Mouse (Mus musculus): ENCODE measurements at regions not wholly inside any gene's neighbourhood (a gene's known extent, or its start where the extent isn't known, plus 50 kb on each side); places are given as distances from the start of the nearest gene placed in this dataset.
"Not testable (repeated sequence)": the region's sequence is repeated elsewhere in the genome, so short reads cannot be mapped to it uniquely, and the experiment has no call there.

DNA sequence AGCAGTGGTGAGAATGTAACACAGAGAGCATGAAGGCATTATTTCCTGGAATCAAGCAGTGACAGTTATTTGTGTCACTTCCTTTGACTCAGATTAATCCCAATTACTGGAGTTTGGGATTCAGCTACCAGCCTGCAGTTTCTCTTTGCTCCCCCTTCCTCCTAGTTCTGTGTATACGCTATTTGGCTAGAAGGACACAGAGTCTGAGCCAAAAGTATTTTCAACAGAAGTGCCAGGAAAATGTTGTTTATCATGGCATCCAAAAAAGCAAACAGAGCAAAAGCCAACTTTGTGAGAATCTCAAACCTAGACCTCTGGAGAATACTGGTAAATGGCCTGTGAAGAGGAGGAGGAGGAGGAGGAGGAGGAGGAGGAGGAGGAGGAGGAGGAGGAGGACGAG is 600.4 kb downstream of the Crisp4 start:
- DNase-seq (ENCODE audit: low spot score): no peak

GRCm38 (mm10) chr1:17538160-17538559 is 607.5 kb downstream of the Crisp4 start:
- DNase-seq (ENCODE audit: low spot score): no peak

DNA sequence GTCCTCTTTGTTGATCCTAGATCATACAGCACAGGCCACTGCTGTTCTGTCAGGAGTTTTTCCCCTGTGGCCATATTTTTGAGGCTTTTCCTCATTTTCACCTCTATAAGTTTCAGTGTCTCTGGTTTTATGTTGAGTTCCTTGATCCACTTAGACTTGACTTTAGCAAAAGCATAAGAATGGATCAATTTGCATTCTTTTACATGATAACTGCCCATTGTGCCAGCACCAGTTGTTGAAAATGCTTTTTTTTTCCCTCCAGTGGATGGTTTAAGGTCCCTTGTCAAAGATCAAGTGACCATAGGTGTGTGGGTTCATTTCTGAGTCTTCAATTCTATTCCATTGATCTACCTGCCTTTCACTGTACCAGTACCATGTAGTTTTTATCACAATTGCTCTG is 614.4 kb downstream of the Crisp4 start:
- DNase-seq (ENCODE audit: low spot score): not testable (repeated sequence)

DNA sequence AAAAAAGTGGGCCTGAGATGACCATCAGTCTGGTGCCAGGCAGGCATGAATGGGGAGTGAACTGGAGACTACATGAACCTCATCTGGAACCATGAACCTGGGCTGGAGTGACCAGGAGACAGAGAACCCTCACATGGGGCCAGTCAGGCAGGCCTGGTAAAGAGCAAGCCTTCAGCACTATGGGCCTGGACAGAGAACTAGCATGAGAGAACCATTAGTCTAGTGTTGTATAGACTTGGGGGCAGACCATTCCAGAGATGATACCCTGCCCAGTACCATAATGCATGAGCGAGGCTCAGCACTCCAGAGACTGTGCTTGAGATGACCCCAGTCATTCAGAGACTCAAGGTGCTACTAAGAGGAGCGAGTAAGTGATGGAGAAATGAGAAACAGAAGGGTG is 625.6 kb downstream of the Crisp4 start:
- no peak for DNase-seq (ENCODE audit: low spot score)

GRCm38 (mm10) chr1:17506125-17507112 is 639.3 kb downstream of the Crisp4 start:
- DNase-seq (ENCODE audit: low spot score): no peak

DNA sequence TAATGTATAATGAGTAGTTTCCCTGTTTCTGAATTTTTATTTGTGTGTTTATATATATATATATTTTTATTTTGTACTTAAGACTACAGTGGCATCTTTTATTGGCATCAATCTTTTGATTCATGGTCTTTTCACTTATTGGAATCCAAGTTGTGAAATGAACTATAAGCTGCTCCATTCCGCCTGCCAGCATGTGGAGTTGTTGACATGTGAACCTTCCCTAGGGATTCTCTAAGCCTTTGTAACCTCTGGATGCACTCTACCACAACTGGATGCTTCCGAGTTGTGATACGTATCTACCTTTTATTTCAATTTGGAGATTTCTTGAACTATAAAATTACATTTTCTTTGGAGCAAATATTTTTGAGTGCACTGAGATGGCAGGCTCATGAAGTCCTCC is 652.1 kb downstream of the Crisp4 start:
- DNase-seq (ENCODE audit: low spot score): no peak

- DNase-seq (ENCODE audit: low spot score): not testable (repeated sequence)
Measured at GRCm38 (mm10) chr1:17489854-17490202, 655.9 kb downstream of the Crisp4 start.

GRCm38 (mm10) chr1:17489192-17489853 is 656.4 kb downstream of the Crisp4 start:
- DNase-seq (ENCODE audit: low spot score): not testable (repeated sequence)

DNA sequence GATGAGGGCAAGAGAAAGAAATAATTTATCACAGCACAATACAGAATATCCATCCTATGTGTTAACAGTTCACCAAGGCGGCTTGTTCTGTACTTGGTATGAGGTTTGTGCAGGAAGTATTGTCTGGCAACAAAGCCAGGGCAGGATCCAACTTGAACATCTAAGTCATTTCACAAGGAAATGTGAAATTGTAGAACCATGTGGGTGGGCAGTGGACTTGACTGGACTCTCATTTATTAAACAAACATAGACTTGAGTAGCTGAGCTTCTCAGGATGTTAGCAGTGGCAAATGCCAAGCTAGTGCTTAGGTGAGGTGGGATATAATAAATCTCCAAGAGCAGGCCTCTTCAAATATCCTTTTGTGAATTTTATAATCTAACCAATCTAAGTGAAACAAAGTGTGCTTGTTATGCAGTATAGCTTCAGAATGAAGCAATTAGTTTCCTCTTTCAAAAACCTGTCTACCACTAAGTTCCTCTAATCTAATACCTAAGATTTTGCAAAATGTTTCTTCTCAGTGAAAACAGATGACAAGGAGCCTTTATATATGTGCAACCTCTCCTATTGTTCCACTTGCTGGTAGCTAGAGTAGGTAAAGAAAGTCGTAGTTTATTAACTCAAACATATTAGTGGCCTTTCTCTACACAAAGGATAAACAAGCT is 694.4 kb downstream of the Crisp4 start:
- no peak for DNase-seq (ENCODE audit: low spot score)

GRCm38 (mm10) chr1:17450715-17451114 is 695.0 kb downstream of the Crisp4 start:
- DNase-seq (ENCODE audit: low spot score): no peak

DNA sequence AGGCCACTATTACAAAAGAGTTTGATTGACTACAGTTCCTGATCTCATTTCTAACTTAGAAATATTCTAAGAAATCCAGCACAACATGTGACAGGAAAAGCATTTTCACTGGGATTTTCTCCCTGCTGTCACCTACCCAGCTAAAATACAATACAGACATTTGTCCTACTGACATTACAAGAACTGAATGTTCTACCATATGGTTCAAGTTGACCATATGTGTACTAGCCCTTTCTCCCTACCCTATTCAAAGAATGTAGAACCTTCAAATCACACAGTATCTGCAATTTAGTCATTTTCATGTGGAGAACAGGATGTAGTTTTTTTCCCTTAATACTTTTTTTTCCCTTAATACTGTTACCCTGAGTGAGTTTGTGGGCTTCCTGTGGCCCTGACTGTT is 695.4 kb downstream of the Crisp4 start:
- no peak for DNase-seq (ENCODE audit: low spot score)

DNA sequence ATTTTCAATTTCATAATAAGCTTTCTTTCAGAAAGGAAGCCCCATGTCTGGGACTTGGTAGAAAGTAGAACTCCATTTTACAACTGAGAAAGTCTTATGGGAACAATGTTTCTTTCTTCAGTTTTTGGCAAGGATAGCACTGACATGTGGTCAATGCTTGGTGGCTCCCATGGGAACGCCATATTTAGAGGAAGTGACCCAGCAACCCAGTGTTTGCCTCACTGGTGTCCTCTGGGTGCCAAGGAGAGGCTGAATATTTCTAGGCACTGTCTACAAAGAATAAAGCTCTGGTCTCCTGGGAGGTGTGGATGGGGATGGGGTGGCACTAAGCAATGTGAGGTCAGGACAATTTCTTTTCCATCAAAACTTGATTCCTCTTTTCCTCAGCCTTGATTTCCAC is 696.4 kb downstream of the Crisp4 start:
- DNase-seq (ENCODE audit: low spot score): peak; percentile 8

- DNase-seq (ENCODE audit: low spot score): not testable (repeated sequence)
Measured at GRCm38 (mm10) chr1:17434064-17434463, 711.6 kb downstream of the Crisp4 start.

- DNase-seq (ENCODE audit: low spot score): no peak
Measured at GRCm38 (mm10) chr1:17415958-17416357, 729.7 kb downstream of the Crisp4 start.

- DNase-seq (ENCODE audit: low spot score): no peak
Measured at GRCm38 (mm10) chr1:17394893-17395292, 750.8 kb downstream of the Crisp4 start.

DNA sequence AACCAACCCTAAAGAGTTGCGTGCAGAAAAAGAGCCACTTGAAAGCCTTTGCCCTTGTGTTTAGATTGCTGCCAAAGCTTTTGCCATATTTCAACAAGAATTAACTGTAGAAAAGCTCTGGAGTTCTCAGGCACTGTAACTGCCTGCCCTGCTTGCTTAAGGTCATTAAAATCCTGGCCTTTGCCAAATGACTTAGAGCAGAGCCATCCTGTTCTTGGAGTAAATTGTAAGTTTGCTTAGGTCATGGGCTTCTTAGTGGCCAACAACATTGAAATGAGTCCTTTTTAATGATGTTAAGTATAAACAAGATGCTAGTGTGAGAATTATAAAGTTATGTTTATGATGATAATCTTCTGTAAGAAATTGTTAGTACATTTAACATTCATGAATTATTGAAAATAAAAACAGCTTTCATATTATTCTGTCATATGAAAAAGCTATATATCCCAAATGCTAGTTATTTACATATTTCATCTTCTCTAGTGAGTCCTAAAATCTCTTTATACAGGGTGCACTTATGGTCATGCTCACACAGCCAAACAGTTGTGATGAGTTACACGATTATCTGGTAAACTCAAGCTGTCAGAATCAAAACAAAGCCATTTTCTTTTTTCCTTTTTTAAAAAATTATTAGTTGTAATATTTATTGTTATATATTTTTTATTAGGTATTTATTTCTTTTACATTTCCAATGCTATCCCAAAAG is 753.4 kb downstream of the Crisp4 start:
- peak; percentile 2 for DNase-seq (ENCODE audit: low spot score)

DNA sequence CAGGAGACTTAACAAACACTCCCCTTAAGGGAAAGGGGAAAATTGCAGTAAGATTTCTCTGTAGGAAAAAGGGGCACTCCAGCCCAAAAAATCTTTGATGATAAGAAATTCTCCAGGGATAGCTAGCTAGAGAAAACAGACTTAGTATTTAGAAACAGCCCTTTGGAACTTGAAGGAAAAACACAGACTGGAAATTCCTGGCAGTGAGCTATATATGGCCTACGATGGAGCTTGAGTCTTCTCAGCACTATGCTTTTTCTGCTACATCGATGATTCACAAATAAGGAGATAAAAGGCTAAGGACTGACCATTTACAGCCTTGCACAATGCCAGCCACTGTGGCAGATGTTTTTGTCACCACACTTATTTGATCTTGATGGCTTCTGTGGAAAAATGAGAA is 768.1 kb downstream of the Crisp4 start:
- no peak for DNase-seq (ENCODE audit: low spot score)

GRCm38 (mm10) chr1:17348271-17348670 is 797.4 kb downstream of the Crisp4 start:
- no peak for DNase-seq (ENCODE audit: low spot score)

DNA sequence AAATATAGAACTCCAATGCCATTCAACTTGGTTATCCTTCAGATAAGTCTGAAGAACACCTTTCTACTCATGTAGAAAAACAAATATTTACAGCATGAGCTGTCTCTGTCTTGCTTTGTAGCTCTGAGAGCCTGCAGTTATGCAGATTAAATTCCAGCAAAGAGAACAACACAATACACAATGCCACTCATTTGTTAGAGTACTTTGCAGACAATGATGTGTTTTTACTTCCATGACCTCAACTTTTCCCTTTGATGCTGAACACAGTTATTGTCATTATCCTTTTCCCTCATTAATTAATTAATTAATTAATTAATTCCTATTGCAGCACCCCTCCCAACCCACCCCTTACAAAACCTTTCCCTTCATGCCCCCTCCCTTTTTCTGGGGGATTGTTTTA is 807.9 kb downstream of the Crisp4 start:
- no peak for DNase-seq (ENCODE audit: low spot score)

DNA sequence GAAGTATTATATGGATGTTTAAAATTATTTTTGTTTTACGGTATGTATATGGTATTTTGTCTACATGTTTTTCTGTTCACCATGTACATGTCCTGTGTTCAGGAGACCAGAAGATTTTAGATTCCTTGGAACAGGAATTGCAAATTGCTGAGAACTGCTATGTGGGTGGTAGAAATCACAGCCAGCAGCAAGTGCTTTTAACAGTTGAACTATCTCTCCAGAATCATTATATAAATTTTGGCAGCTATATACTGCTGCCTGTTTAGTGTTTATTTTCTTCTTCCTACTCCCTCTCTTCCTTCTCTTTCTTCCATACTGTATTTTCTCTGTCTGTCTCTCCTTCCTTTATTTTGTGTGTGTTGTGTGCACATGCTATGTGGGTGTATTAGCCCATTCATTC is 834.3 kb downstream of the Crisp4 start:
- not testable (repeated sequence) for DNase-seq (ENCODE audit: low spot score)

DNA sequence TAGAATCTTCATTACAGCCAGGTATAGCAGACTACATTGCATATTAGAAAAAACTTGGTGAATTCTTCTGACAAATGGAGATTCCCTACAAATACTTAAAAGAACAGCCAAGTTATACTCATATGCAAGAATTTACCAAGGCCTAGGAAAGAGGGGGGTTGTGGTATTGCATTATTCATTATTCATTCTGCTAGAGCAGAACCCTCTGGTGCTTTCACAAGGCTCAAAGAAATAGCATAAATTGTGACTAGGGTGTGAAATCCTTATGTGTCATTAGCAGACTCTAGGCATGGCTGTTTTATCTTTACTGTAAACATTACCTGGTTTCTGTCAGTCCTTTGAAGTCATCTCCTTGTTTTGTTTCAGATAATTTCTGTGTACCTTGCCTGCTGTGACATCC is 835.8 kb downstream of the Crisp4 start:
- DNase-seq (ENCODE audit: low spot score): not testable (repeated sequence)
